Mouse (Mus musculus) hindbrain, embryonic 11.5 days (tissue): ENCODE data around the gene Dapk1. TPM values are rescaled to one million over a fixed set of nuclear protein-coding genes. Genes with fewer than 3 reads are reported as not detected.

Experiments
- ATAC-seq: fragments of 200-750 bp; cut with Nextera tagmentation; 2 replicates; pipeline ENCODE4 v1.8.0; 2017; ENCODE audit warnings: mild to moderate bottlenecking, moderate TSS enrichment, moderate library complexity; ENCODE audit not compliant: low FRiP score
- DNase-seq: peaks from one replicate; pipeline ENCODE4 v3.0.0-alpha.2; 2015; ENCODE audit warnings: low spot score
- H3K27ac ChIP-seq: fragments of 300-500 bp; sonication (generic); 2 replicates; pipeline ENCODE4 v1.5.1; 2014; ENCODE audit warnings: mild to moderate bottlenecking, low read depth, low read length
- H3K27me3 ChIP-seq: fragments of 300-500 bp; sonication (generic); 2 replicates; pipeline ENCODE4 v1.6.1; 2014; ENCODE audit warnings: mild to moderate bottlenecking, low read length, moderate library complexity, mixed read lengths; ENCODE audit not compliant: control insufficient read depth, insufficient read depth
- H3K36me3 ChIP-seq: fragments of 300-500 bp; sonication (generic); 2 replicates; pipeline ENCODE4 v1.6.1; 2014; ENCODE audit warnings: mild to moderate bottlenecking, low read length, moderate library complexity, mixed read lengths; ENCODE audit not compliant: control insufficient read depth, insufficient read depth
- H3K4me1 ChIP-seq: fragments of 300-500 bp; sonication (generic); replicated peaks from 2 replicates; pipeline ENCODE4 v1.6.1; 2014; ENCODE audit warnings: low read length, mixed read lengths; ENCODE audit not compliant: control insufficient read depth, insufficient read depth
- H3K4me2 ChIP-seq: fragments of 300-500 bp; sonication (generic); replicated peaks from 2 replicates; pipeline ENCODE4 v1.6.1; 2014; ENCODE audit warnings: mild to moderate bottlenecking, low read depth, low read length
- H3K4me3 ChIP-seq: fragments of 300-500 bp; sonication (generic); 2 replicates; pipeline ENCODE4 v1.5.1; 2014; ENCODE audit warnings: low read depth, low read length
- H3K9ac ChIP-seq: fragments of 300-500 bp; sonication (generic); 2 replicates; pipeline ENCODE4 v1.6.1; 2014; ENCODE audit warnings: low read depth, low read length
- H3K9me3 ChIP-seq: fragments of 300-500 bp; sonication (generic); 2 replicates; pipeline ENCODE4 v1.6.1; 2016; ENCODE audit warnings: low read length; ENCODE audit not compliant: control insufficient read depth
- WGBS: fragments of 180-500 bp; shearing (Covaris S2); extraction: QIAGEN DNeasy Blood & Tissue Kit; methylation state at CpG from one replicate; pipeline ENCODE4 v1.1.7; 2014; 5-methylcytosine and 5-hydroxymethylcytosine counted together
- polyA plus RNA-seq: library from polyadenylated mRNA; unstranded; fragments of >200 nt; fragmentation: Nextera tagmentation; extraction: Ambion mirVana; gene quantifications from 2 replicates; pipeline ENCODE4 v1.2.1, GENCODE M21; 2014

The Dapk1 gene
- polyA plus RNA-seq, 1 experiment from 2014 or later: 39.5 TPM

- Histone ChIP-seq H3K4me1 (no peaks in the 10 kb centered on the region), H3K4me2 (no peak overlapping the region), H3K4me3 (no peak overlapping the region), H3K27ac (no peak overlapping the region), H3K36me3 (no peaks in the 10 kb centered on the region), H3K27me3 (no peaks in the 10 kb centered on the region), H3K9ac (no peak overlapping the region), H3K9me3 (no peaks in the 10 kb centered on the region)
- WGBS: 92% methylated on average over 12 of the region's 12 CpGs
- no peak for ATAC-seq
- DNase-seq: no peak
Measured at GRCm38 (mm10) chr13:60701671-60702171, 100.0 kb downstream of the Dapk1 start.

GRCm38 (mm10) chr13:60707541-60708468 lies 106.1 kb downstream of the Dapk1 start:
- no peaks in the 10 kb centered on the region for H3K27me3 ChIP-seq
- 65% methylated on average over 16 of the region's 16 CpGs for WGBS
- no peaks in the 10 kb centered on the region for H3K9me3 ChIP-seq
- H3K4me1 ChIP-seq: no peaks in the 10 kb centered on the region
- H3K27ac ChIP-seq: 0 out of 2 replicates have a peak overlapping the region, but pooled peaks have one; percentile 17
- DNase-seq (no peak), ATAC-seq (0 out of 2 replicates have a peak, but pooled peaks have one; percentile 40)
- no peak overlapping the region for H3K4me3 ChIP-seq
- no peak overlapping the region for H3K4me2 ChIP-seq
- H3K9ac ChIP-seq: no peak overlapping the region
- H3K36me3 ChIP-seq: no peaks in the 10 kb centered on the region

GRCm38 (mm10) chr13:60709136-60709535 lies 107.4 kb downstream of the Dapk1 start:
- H3K36me3 ChIP-seq: no peaks in the 10 kb centered on the region
- 62% methylated on average over 6 of the region's 6 CpGs for WGBS
- no peak overlapping the region for H3K9ac ChIP-seq
- no peaks in the 10 kb centered on the region for H3K27me3 ChIP-seq
- ATAC-seq (no peak), DNase-seq (no peak)
- no peak overlapping the region for H3K4me2 ChIP-seq
- H3K9me3 ChIP-seq: no peaks in the 10 kb centered on the region
- H3K4me1 ChIP-seq: no peaks in the 10 kb centered on the region
- no peak overlapping the region for H3K27ac ChIP-seq
- no peak overlapping the region for H3K4me3 ChIP-seq

- WGBS: 79% methylated on average over 3 of the region's 3 CpGs
Measured at GRCm38 (mm10) chr13:60710963-60711362, 109.2 kb downstream of the Dapk1 start.

GRCm38 (mm10) chr13:60713537-60713936 lies 111.8 kb downstream of the Dapk1 start:
- ATAC-seq (no peak), DNase-seq (no peak)
- Histone ChIP-seq H3K9ac (no peak overlapping the region), H3K4me3 (no peak overlapping the region), H3K4me2 (no peak overlapping the region), H3K9me3 (no peaks in the 10 kb centered on the region), H3K27ac (no peak overlapping the region), H3K4me1 (no peaks in the 10 kb centered on the region), H3K27me3 (no peaks in the 10 kb centered on the region), H3K36me3 (no peaks in the 10 kb centered on the region)
- WGBS: 86% methylated on average over 4 of the region's 4 CpGs

More at GRCm38 (mm10) chr13:60710963-60711362, 109.2 kb downstream of the Dapk1 start:
- Histone ChIP-seq H3K27me3 (no peaks in the 10 kb centered on the region), H3K4me2 (no peak overlapping the region), H3K36me3 (no peaks in the 10 kb centered on the region), H3K4me1 (no peaks in the 10 kb centered on the region), H3K9ac (no peak overlapping the region), H3K9me3 (no peaks in the 10 kb centered on the region), H3K27ac (no peak overlapping the region), H3K4me3 (no peak overlapping the region)
- DNase-seq (no peak), ATAC-seq (no peak)

GRCm38 (mm10) chr13:60716107-60716506 lies 114.4 kb downstream of the Dapk1 start:
- Histone ChIP-seq H3K27me3 (no peaks in the 10 kb centered on the region), H3K27ac (no peak overlapping the region), H3K9ac (no peak overlapping the region), H3K4me3 (no peak overlapping the region), H3K4me2 (no peak overlapping the region), H3K36me3 (no peaks in the 10 kb centered on the region), H3K4me1 (no peaks in the 10 kb centered on the region), H3K9me3 (no peaks in the 10 kb centered on the region)
- DNase-seq (no peak), ATAC-seq (no peak)
- WGBS: 80% methylated on average over 3 of the region's 3 CpGs

- Histone ChIP-seq H3K9ac (no peak overlapping the region), H3K4me3 (no peak overlapping the region), H3K27ac (no peak overlapping the region), H3K36me3 (no peaks in the 10 kb centered on the region), H3K4me2 (no peak overlapping the region), H3K27me3 (no peaks in the 10 kb centered on the region), H3K4me1 (no peaks in the 10 kb centered on the region), H3K9me3 (no peaks in the 10 kb centered on the region)
- WGBS: 90% methylated on average over 10 of the region's 10 CpGs
- no peak for ATAC-seq
- no peak for DNase-seq
Measured at GRCm38 (mm10) chr13:60717421-60717820, 115.7 kb downstream of the Dapk1 start.

- no peaks in the 10 kb centered on the region for H3K36me3 ChIP-seq
Measured at GRCm38 (mm10) chr13:60719581-60719980, 117.8 kb downstream of the Dapk1 start.

GRCm38 (mm10) chr13:60722763-60723162 lies 121.0 kb downstream of the Dapk1 start:
- DNase-seq (no peak), ATAC-seq (no peak)
- Histone ChIP-seq H3K4me3 (no peak overlapping the region), H3K4me2 (no peak overlapping the region), H3K9ac (no peak overlapping the region), H3K27me3 (no peaks in the 10 kb centered on the region), H3K36me3 (no peaks in the 10 kb centered on the region), H3K9me3 (no peaks in the 10 kb centered on the region), H3K27ac (no peak overlapping the region), H3K4me1 (no peaks in the 10 kb centered on the region)
- 93% methylated on average over 8 of the region's 8 CpGs for WGBS

More at GRCm38 (mm10) chr13:60719581-60719980, 117.8 kb downstream of the Dapk1 start:
- Histone ChIP-seq H3K4me3 (no peak overlapping the region), H3K4me2 (no peak overlapping the region), H3K27me3 (no peaks in the 10 kb centered on the region), H3K27ac (no peak overlapping the region), H3K4me1 (no peaks in the 10 kb centered on the region), H3K9ac (no peak overlapping the region), H3K9me3 (no peaks in the 10 kb centered on the region)
- no peak for ATAC-seq
- no peak for DNase-seq
- 88% methylated on average over 10 of the region's 10 CpGs for WGBS
